Mouse (Mus musculus) urinary bladder, postnatal 10 days (tissue): ENCODE results near the gene Tut7.
"Not testable (repeated sequence)": the region's sequence is repeated elsewhere in the genome, so short reads cannot be mapped to it uniquely, and the experiment has no call there.

Experiments used
- DNase-seq: peaks from one replicate; pipeline ENCODE4 v3.0.0; 2022; ENCODE audit warnings: low spot score

Tut7 gene

DNA sequence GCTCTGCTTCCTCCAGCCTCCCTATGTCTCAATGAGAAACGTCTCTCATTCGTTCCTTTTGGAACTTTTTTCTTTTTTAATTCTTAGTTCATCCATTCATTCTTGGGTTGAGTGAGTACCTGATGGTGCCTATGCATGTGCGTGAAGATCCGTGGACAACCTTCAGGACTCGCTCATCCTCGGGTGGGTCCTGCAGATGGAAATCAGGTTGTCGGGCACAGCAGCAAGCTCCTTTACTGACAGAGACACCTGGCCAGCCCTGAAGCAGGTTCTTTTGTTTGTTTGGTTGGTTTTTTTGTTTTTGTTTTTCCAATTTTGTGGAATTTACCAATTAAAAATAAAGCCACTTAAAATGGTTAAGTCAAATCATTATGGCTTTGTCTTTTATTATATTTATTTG lies 9.9 kb upstream of the Tut7 start:
- no peak for DNase-seq

DNA sequence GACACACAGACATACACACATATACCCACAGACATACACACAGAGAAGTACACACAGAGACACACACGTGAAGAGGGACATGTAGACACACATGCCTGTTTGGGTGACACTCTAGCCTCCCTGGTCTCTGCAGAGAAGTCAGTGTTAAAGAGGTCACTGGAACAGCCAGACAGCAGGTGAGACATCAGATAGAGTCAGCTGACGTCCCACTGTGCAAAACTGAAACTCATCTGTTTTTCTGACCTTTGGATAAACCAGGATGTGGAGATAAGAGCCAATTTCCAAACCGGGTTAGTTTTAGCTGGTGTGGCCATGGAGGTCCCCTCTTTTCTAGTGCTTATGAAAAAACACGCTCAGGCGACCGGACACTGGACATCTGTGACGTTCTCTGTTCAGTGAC lies 9.5 kb upstream of the Tut7 start:
- no peak for DNase-seq

DNA sequence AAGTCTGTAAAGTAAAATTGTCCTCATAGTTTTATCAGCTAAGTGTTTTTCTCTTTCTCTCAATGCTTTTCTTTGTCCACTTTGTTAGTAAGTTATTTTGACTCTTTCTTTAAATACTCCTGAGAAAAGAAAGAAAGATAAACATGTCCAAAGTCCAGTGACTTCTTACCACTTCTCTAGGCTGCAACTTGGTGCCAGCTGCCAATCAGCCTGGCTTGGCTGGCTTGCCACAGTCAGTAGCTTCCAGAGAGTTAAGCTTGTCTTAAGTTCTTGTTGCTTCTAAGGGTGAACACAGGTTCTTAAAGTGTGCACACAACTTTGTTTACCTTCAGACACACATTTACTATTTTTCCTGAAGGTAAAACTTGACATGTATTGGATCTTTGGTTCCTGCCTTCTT lies 3.0 kb upstream of the Tut7 start:
- no peak for DNase-seq

DNA sequence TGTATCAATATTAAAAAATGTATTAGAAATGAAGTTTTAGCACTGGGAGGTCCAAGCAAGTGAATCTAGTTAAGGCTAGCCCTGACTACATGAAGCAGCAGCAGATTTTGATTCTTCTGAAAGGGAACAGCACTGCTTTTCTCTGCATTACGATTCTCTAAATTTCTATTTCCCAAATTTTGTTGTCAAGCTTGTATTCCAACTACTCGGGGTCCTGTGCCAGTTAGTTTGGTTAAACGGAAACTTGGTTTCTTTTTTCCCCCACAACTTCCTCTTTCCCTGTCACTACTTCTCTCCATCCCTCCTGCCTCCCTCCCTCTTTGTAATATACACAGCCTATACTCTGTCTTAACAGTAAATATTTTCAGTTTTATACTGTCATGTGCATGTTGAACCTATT lies 2.1 kb downstream of the Tut7 start:
- DNase-seq, result no peak

DNA sequence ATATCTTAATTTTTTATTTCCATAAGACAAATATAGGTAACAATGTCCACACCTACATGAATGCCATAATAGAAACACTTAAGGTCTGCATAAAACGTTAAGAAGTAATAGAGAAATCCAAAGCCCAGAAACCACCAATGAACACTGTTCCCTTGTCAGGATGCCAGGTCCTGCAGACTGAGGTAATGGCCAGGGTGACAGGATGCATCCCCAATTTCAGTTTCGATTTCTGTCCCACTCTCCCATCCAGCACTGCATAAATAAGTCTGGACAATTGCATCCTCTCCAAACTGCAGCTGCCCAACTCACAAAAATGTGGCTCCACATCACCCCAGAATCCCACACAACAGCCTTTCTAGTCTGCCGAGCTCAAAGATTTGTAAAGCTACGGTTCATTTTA lies 2.8 kb downstream of the Tut7 start:
- DNase-seq, result no peak

DNA sequence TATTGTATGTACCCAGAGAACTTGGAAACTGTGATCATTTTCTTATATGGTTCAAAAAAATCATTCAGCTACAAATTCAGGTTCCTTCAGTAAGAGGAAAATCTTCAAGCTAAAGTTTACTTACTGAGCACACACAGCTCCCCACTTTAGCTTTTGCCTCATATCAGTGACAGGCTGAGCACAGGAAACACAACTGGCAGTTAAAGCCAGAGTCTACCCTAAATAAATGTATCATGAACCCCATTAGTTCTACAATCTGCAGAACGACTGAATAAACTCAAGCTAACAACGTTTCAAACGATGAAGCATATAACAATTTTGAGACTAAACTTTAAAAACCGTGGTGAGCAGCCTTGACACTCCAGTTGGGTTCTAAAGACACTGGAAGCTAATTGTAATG lies 5.6 kb downstream of the Tut7 start:
- DNase-seq, result no peak

DNA sequence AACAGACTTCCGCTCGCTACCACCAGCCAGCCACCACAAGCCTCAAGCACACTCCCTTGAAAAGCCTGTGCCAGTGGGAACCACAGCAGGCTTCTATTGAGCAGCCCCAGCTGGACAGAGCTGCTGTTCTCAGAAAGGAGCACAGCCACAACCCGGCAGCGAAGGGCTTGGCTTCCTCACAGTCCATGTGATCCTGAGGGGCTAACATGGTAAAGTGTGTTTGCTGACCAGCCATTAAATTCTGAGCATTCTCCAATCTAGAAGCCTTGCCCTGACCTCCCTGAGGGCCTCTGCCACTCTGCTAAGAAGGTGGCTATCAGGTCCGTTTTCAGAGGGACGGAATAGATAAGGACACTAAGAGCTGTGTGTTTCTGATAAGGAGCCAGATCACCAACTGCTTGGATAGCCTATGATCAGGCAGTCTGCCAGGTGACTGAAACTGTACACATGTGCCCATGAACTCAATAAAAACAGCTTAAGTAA lies 8.8 kb downstream of the Tut7 start:
- DNase-seq, result no peak

DNA sequence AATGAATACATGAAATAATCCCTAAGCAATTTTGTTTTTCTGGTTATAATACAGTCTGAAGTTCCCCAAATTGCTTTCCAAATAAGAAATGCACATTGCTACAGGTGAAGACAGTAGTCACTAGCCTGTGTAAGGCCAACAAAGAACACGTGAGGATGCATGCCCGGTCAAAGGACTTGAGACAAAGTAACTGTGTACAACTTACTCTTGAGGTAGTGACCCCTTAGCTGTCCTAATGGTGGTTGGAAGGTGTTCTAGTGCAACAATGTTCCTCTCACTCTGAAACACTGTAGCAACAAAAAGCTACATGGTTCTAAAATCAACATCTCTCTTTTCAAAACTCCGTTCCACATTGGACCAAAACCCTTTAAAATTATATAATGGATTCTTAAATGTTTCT lies 11.4 kb downstream of the Tut7 start:
- no peak for DNase-seq

DNA sequence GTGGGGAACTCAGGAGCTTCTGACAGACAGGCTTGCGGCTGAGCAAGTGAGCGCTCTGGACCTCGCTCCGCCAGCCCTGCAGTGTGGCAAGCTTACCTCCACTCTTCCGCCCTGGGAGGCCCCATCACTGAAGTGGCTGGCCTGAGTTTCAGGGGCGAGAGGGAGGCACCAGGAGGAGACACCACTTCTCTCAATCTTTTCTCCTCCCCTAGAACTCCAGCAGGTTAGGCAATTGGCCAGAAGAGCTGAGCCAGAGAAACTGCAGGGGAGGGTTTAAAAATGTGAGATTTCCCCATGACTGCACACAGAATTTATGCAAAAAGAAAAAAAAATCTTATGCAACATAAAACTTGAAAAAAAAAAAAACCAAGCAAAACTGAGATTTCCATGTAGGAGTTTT lies 21.9 kb downstream of the Tut7 start:
- DNase-seq, result no peak

DNA sequence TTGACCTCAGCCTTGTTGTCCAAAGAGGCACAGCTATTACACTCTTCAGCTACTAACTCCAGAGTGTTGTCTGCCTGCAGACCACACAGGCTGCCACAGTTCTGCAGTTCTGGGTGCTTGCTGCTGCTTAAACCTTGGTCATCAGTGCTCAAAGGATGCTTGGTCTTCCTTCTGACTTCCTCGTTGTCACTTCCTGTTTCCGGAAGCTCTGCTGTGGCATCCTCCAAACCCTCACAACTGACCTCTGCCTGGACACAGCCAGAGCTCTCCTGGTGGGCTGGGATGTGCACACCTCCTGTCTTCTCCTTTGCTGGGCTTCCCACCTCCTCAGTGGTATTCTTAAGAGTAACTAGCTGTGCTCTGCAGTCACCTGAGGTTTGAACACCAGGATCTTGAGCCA lies 22.9 kb downstream of the Tut7 start:
- no peak for DNase-seq

DNA sequence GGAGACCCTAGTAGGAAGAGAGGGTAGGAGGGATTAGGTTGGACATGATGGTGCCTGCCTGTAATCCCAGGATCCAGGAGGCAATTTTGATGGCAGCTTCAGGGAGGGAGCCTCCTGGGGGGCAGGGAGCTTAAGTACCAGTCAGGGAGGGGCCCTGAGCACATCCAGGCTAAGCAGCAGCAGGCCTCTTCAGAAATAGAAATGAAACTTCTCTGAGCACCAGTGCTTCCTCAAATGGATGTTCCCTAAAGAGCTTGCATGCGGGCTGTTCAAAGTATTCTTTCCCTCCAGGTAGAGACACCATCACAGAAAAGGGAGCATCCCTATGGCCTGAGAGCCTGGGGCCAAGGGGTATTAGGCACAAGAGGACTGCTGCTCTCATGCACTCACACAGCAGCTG lies 24.6 kb downstream of the Tut7 start:
- no peak for DNase-seq

DNA sequence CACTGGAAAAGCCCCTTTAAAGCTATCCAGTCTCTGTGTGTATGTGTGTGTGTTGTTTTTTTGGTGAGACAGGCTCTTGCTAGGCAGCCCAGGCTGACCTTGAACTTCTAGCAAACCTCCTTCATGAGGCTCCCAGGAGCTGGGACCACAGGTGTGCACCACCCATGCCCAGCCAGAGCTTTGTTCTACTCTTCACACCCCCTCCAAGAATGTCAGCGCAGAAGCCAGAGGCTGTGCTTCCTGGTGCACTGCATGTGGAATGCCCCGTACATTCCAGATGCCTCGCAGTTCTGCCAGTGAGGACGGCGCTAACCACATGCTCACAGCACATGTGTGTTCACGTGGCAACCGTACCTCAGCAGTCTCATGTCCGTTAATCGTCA lies 26.5 kb downstream of the Tut7 start:
- no peak for DNase-seq

DNA sequence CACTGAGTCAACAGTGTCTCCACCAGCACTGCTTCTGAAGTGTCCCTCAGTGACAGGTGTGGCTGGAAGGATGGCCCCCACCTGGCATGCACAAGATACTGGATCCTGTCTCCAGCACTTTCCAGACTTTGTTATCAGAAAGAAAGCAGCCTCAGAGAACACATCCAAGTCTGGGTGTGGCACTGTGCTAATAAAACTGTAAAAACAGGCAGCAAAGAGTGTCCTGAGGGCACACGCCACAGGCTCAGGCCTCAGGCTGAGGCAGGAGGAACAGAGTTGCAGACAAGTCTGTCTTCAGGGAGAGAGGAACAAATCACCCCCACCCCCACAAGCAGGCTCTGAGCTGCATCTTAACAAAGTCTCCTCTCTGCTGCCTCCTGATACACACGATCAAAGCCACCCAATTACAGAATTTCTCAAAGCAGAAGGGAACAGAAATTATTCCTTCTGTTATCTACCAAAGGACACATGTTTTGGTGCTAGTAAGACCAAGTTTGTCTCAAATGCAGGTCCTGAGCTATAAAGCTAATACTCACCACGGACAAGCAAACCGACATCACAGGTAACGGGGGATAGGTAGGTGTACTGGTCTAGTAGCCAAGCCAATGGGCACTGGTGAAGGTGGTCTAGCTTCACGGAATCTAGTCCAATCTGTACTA lies 27.0 kb downstream of the Tut7 start:
- DNase-seq, result no peak

DNA sequence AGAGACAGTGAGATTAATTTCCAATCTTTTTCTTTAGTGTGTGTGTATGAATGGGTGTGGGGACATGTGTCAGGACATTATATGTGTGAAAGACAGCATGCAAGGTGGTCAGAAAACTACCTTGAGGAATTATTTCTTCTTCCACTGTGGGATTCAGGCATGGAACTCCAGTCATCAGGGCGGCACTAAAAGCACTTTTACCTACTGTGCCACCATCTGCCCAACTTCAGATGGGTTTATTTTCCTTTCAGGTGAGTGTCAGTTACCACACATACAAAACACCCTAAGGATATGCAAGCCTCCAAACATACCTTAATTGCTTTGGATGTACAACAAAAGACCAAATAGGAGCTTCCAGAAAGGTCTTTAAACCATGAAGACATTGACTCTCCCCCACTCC lies 28.2 kb downstream of the Tut7 start:
- DNase-seq, result no peak

DNA sequence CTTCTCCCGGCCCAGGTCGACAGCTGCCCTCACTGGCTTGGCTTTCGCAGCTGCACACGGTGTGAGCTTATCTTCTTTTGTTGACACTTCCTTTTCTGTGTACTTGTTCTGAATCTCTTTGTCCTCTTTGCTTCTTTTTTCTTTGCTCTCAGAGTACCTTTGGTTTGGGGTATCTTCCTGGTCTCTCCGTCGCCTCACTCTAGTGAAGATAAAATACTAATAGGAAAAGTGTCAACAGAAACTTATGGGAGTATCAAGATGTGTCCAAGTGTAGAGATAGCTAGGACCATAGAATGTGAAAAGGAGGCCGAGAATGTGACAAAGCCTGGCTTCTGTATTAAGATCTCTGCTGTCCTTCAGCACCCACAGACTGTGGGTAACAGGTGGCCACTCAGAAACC lies 40.8 kb downstream of the Tut7 start, which contains the start of gene Gm49354:
TSS of gene Gm49354 (minus strand) at position 101 of the 400 bp plus-strand sequence.
- no peak for DNase-seq

DNA sequence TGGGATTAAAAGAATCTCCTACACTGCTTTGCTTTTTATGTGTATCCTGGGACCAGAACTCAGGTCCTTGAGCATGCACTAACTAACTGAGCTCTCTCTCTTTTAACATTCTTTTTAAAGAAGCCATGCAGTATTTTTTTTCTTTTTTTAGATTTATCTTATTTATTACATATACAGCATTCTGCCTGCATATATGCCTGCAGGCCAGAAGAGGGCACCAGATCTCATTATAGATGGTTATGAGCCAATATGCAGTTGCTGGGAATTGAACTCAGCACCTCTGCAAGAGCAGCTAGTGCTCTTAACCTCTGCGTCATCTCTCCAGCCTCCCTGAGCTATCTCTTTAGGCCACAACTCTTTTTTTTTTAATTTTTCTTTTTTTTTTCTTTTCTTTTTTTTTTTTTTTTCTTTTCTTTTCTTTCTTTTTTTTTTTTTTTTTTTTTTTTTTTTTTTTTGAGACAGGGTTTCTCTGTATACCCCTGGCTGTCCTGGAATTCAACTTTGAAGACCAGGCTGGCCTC lies 43.1 kb downstream of the Tut7 start:
- not testable (repeated sequence) for DNase-seq

DNA sequence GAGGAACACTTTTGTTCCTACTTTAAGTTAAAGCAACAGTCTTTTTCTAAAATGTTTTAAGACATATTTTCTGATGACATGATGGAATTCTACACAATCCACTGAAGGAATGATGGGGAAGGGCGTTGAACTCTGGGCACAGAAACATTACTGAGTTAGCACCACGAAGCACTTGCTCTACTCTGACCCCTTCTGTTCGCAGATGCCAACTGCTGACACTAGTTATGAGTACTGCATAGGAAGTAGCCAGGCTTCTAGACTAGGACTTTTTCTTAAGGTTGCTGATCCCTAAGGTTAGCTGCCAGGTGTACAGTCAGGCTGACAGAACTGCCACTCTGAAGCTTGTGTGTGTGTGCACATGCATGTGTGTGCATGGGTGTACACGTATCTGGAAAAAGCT lies 43.7 kb downstream of the Tut7 start:
- DNase-seq, result no peak

DNA sequence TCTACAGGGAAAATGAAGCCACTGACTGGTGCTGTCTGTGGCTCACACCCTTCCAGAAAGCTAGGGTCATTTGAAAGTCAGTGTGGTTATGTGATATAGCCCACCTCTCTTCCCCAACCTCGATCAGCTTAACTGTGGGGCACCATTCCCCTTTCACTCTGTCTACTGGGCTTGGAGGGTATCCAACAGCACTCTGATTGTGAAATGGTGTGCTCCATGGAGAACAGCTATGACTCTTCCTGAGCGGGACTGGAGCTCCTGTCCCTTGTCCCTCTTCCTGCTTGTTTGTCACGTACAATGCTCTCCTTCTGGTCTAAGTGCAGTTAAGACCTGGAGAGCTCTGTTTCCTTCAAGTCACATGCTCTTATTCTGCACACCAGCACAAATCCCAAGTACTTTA lies 47.8 kb downstream of the Tut7 start:
- no peak for DNase-seq

DNA sequence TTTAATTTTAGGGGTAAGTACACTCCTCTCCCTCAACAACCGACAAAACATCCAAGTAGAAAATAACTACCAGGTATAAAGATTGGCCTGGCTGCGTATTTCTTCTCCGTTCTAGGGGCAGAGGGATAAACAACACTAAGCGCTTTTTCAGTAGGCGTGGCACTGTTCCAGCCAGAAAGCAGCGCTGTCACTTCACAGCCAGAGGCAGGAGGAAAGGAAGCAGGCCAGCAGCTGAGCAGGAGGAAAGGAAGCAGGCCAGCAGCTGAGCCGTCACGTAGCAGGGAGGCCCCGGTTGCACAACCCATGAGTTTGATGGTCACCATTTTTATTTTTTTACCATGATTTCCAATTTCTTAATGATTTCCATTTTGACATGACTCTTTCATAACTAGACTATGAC lies 51.7 kb downstream of the Tut7 start:
- peak; percentile 26 for DNase-seq

DNA sequence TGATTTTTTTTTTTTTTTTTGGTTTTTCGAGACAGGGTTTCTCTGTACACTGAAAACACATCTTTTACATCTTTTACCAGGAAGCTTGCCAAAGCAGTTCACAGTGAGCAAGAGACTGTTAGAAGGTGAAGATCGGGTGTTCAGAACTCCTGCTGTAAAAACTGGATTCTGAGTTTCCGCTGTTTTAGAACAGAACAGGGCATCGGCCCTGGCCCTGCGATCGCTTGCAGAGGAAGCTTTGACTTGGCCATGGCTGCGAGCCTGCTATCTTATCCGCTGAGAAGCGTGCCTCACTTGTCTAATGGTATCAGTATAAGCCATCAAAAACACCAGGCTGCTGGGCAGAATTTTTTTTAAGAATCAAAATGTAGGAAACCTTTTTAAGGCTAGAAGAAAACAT lies 52.1 kb downstream of the Tut7 start:
- no peak for DNase-seq

DNA sequence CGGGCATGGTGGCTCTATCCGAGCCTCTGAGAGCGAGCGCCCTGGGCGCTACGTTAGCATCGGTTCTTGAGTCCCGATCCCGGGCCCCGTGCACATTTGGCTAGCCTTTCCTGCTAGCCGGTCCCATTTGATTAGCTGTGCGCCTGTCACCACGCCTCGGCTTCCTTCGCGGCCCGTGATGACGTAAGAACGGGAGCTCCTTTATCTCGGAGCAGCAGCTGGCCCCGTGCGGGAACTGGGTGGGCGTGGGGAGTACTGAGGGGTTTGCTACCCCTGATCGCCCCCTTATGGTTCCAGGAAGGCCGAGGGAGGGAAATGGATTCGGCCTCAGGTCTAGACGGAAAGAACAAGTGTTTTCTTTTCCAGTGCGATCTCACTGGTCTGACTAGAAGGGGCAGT lies 52.8 kb downstream of the Tut7 start:
- peak; percentile 37 for DNase-seq

DNA sequence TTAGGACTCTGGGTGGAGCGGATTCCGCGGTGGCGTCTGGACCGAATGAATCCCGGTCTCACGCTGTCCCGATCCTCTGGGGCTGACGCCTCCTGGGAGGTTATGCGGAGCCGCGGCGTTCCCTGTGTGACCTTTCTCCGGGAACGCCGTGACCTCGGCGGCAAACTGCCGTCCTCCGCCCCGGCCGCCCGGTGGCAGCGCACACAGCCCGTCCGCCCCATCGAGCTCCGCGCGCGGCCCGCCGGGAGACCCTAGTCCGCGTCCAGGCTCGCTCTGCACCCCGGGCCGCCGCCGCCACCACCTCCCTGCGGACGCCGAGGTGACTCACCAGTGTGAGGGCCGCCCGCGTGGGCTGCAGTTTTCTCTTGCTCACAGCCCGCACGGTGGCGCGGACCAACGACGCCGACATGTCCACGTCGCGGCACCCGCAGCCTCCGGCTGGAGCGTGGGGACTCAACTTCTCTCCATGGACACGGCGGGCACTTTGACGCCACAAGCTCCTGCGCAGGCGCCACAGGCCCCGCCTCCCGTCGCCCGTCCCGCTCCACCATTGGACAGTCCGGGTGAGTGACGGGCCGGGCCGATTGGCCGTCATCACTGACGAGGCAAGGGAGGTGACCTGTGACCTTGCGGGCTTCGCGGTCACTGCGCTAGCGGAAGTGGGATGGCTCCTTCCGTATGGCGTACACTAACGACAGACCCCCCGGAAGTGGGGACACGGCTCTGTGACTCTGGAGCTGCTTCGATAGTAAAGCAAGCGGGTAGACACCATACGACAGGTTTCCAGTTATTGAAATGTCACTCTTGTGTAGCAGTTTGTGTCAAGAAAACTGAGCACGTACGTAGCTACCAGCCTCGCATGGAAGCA lies 53.4 kb downstream of the Tut7 start, which contains the start of gene Isca1:
TSS of gene Isca1 (minus strand) at position 515 of the 868 bp plus-strand sequence.
- DNase-seq, result peak; percentile 98

DNA sequence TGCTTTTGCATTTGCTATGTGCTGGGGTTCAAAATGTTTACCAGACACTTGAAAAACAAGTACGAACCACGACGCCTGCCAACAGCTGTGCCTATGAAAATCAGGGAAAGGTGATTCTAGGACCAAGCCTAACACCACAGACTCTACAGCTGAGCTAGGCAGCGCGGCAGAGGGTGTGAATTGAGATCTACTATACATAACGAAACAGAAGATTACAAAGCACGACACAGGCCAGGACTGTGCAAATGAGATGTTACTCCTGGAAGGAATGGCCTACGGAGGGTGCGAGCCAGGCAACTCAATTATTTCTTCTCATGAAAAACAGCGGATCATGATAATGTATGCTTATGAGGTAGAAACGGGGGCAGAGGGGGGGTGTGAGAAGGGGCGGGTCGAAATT lies 54.4 kb downstream of the Tut7 start:
- no peak for DNase-seq
